Mouse (Mus musculus) megakaryocyte, embryonic 14.5 days (primary cell): ENCODE data around the gene Iqsec2.

Experiments
- FLI1 ChIP-seq: IDR thresholded peaks from 2 replicates; pipeline ENCODE4 v1.6.1; 2012; ENCODE audit warnings: low read length, inconsistent platforms, mixed read lengths
- GATA1 ChIP-seq: IDR thresholded peaks from 3 replicates; pipeline ENCODE4 v1.6.1; 2012; ENCODE audit warnings: mixed read lengths, low read length, inconsistent platforms, borderline replicate concordance

DNA sequence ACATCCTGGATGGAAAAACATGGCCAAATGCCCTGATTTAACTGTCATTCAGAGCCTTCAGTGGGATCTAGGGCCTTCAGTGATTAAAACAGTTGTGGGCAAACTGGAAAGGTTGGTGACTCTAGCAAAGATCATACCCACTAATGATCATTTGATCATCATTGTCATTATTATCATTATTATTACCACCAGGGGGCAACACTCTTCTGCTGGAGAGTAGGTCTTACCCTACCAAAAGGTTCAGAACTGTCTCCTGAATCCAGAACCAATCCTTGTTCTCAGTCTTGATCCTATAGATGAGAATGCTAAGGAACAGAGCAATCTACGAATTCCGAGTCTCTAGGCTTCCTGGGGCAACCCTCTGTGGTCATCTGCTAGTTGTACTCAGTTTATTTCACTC lies 12.0 kb upstream of the Iqsec2 start:
- TF ChIP-seq GATA1: no peak
- TF ChIP-seq FLI1: no peak
